Mouse (Mus musculus): Measurements from ENCODE around the gene Spryd7. TPM values are rescaled to one million over a fixed set of nuclear protein-coding genes. Genes with fewer than 3 reads are reported as not detected.

The Spryd7 gene
- total RNA-seq, 4 experiments from 2014 or later, result 48.0 to 64.3 (median 54.5) TPM

DNA sequence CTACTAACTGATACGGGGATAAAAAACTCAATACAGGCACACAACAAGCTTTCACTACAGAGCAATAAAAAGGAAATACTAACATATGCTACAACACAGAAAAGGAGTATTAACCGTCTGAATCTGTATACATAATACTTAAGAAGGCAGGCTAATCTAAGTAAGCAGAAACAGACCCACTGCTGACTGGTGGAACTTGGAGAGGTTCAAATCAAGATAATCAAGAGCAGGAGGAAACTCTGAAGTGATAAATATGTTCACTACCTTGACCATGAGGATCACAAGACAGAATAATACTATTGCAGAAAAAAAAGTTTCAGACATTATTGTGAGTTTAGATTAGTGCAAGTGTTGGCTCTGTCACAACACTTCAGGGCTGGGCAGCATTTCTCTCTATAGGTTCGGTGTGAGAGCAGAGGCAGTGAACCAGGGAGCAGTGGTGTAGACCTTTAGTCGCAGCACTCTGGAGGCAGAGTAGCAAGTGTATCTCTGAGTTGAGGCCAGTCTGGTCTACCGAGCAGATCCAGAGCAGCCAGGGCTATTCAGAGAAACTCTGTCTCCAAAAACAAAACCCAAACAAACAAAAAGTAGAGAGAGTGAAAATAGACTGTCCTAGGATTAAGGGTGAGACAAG lies 19.9 kb downstream of the Spryd7 start:
- no peak for DNase-seq (ENCODE audit: low spot score in 2 of 2)

DNA sequence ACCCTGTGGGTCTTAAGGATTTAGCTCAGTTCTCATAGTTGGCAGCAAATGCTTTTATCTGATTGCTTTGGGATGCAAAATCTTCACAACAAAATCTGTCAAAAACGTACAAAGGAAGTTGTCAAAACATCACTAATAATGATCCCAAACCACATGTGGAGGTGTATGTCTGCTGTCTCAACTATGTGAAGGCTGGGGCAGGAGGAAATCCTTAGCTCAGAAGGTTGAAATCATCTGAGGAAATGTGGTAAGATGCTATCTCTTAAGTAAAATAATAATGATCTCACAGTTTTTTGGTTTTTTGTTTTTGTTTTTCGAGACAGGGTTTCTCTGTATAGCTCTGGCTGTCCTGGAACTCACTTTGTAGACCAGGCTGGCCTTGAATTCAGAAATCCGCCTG lies 20.9 kb downstream of the Spryd7 start:
- no peak for DNase-seq (ENCODE audit: low spot score in 2 of 2)

DNA sequence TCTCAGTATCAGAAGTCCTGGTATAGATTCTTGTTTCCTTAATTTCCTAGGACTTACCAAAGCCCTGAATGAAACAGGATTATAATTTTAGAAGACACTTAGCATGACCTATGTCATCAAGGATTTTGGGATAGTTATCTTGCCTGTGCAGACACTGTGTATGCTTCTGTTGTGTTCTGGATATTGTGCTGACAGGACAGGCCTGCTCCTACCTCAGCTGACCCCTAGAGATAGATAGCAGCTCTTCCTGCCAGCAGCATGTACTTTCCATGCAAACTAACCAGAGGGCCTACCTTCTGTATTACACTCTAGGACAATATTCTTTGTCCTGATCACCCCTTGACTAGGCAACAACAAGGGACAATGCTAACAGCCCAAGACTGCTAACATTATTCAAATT lies 25.7 kb downstream of the Spryd7 start:
- DNase-seq (ENCODE audit: low spot score in 2 of 2), result no peak

DNA sequence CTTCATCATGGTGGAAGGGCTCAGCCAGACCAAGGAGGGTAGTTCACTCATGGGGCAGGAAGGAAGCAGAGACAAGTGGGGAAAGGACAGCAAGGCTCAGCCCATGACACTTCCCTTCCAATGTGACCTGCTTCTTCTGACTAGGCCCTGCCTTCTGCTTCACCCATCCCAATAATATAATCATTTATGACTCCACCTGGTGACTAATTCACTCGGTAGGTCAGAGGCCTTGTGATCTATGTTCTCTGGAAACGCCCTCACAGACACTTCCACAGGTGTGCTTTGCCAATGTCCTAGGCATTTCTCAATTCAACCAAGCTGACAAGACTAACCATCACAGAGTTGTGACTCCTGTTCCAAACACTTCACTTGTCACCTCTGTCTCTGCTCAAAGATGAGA lies 26.3 kb downstream of the Spryd7 start:
- no peak for DNase-seq (ENCODE audit: low spot score in 2 of 2)

DNA sequence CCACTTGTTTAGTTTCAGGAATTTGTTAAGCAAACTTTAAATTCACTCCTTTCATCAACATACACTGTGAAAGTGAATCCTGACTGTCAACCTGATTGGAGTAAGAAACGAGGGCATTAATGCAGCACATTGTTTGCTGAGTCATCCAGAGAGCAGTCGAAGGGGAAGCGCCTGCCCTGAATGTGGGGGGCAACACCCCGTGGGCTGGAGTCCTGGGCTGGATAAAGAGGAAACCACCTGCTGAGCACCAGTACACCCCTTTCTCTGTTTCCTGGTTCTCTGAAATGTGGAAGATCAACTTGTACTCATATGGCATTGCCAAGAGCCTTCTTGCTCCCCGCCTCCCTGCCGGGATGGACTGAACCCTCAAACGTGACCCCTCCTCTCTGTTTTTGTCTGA lies 27.2 kb downstream of the Spryd7 start:
- DNase-seq (ENCODE audit: low spot score in 2 of 2), result no peak

DNA sequence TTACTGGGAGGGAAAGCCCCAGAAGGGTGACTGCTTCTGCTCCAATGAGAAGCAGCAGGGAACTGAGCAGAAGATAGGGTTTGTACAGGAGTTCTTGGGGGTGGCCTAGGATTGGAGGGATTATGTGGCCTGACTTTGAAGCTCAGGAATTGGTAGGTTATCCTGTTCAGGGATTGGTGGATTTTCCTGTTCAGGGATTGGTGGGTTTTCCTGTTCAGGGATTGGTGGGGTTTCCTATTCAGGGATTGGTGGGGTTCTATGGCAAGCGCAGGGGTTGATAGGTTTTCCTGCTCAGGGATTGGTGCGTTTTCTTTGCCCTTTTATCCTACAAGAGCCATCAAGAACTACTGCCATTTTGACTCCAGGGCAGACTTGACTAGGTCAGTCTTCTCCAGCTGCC lies 30.7 kb downstream of the Spryd7 start:
- no peak for DNase-seq (ENCODE audit: low spot score in 2 of 2)

DNA sequence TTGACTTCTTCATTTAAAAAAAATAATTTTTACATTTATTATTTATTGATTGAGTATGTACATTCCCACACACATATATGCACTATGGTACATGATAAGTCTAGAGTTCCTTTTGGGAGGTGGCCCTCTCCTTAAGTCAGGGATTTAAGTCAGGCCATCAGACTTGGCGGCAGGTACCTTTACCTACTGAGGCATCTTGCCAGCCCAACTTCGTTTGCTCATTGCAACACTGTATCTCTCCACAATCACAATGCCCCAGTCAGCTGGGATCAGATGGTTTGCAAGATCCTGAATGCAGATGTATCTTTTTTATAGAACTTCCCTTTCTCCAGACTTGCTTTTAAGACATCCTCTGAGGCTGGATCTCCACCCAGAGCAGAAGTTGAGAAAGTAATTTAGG lies 32.9 kb downstream of the Spryd7 start:
- no peak for DNase-seq (ENCODE audit: low spot score in 2 of 2)

DNA sequence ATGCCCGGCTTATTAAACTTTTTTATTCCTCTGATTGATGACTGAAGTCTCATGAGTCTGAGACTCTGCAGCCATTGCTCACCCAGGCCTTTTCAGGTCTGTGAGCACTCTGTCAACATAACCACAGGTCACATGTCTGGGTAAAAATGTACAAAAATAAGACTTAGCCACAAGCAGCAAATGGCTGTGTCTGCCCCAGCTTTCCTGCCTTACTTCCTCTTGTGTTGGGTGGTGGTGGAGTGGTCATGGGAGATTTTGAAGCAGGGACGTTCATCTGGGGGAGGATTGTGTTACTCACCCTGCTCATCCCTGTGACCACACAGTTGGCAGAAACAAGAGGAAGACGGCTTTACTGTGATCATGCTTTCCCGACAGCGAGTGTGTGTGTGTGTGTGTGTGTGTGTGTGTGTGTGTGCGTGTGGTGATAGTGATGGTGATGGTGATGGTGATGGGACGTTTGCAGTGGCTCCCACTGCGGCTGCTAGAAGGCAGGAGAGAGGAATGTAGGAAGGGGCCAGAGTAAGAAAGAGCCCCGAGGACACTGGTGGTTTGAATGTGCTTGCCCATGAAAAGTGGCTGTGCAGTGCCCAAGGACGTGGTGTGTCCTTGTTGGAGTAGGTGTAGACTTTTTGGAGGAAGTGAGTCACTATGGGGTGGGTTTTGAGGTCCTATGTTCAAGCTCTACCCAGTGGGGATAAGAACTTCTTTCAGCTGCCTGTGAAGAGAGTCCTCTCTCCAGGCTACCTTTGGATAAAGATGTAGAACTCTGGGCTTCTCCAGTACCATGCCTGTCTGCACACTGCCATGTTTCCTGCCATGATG lies 37.8 kb downstream of the Spryd7 start:
- no peak for DNase-seq (ENCODE audit: low spot score in 2 of 2)

DNA sequence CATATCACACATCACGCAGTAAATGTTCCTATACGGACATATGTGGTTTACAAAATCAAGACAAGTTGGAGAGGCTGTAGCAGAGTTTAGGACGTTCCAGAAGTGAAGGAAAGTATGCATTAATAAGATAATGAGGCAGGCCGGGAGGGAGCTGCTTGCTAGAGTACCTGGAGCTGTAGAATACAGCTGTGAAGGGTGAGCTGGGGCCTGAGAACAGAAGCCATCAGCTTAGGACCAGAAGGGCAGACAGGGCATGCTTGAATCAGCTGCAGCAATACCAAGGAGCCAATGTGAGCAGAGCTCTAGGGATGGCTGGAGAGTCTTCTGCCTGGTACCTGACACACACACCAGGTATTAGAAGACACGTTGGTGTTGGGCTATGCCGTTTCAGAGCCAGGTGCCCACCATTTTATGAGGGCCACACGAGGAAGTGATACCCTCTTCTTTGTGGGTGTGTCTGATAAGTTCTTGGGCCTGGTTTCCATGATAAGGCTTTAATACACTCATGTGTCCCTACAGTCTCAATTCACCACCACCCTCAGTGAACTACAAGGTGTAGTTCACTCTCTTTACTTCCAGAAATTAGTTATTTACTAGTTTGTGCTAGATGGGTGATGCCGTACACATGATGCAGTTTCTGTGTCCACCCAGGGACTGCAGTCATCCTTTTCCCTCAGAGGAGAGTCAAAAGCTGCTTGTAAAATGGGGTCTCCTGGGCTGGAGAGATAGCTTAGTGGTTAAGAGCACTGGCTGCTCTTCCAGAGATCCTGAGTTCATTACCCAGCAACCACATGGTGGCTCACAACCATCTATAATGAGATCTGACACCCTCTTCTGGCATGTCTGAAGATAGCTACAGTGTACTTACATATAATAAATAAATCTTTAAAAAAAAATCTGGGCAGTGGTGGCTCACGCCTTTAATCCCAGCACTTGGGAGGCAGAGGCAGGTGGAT lies 39.9 kb downstream of the Spryd7 start:
- no peak for DNase-seq (ENCODE audit: low spot score in 2 of 2)

DNA sequence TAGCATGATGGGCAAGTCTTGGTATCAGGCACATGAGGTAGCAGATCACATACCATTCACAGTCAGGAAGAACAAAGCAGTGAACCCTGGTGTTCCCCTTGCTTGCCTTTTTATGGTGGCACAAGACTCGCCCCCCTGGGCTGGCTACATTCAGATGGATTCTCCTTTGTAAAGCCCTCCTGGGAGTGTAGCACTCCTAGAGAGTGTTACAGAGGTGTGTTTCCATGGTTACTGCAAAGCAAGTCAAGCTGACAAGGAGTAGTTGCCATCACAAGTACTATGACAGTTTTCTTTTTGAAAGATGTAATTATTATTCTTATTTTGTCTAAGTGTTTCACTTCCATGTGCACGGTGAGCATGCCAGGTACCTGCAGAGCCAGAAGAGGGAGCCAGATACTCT lies 45.2 kb downstream of the Spryd7 start:
- DNase-seq (ENCODE audit: low spot score in 2 of 2), result no peak

DNA sequence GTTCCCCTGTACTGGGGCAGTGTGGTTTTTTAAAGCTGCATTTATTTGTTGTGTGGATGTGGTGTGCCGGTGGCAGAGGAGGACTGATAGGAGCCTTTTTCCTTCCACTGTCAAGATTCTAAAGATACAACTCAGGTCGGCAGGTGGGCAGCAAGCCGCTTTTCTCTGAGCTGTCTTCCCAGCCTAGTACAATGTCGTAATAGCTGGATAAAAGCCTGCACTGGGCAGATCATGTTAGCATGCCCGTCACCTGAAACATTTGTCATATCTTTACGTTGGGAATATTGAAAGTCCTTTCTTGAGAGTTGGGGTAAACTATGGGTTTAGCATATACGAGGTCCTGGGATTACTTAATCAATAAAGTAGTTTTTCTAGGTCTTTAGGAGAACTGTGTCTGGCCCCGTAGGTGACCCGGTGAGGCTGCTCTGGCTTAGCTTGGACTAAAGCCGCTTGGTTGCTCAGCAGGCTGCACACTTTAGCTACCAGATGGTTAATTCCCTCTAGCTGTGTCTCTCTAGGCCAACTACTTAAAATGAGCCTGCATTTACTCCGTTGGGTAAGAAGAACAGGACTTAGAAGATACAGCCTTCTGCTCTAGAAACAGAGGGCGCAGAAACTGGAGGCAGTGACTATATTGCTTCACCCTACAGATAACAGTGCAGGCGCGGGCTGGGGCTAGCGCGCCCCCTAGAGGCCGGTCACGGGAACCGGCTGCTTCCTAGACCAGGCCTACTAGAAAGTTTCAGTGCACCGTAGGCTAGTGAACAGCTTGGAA lies 58.8 kb downstream of the Spryd7 start:
- DNase-seq (ENCODE audit: low spot score in 2 of 2), result peak; percentile 57 to 63

DNA sequence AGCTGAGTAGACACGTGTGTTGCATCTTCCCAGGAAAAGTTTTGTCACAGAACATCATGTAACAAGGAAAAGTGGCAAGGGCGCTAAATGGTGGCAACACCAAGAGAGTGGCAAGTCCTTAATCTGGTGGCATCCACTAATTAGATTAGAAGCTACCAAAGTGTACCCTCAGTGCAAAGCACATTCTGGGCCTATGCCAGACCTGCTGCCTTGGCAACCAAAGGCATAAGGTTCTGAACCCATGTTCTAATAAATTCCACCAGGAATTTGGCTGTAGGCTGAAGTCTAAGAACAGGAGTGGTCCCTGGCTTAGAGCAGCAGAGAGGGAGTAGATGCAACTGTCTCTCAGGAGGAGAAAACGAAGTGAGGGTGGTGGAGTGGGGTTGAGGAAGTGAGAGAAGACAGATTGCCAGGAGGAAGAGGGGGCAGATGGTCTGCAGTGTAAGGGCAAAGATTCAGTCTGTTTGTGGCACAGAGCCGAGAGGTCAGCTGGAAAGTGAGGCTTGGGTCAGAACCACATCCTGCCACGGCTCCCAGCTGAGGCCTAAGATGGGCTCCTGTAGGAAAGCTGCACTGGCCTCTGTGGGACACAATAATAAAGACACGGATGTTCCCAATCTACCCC lies 63.1 kb downstream of the Spryd7 start:
- no peak for DNase-seq (ENCODE audit: low spot score in 2 of 2)

Other genes with a start within 250 kb of the Spryd7 start
- gene Arl11, start 247.1 kb downstream of the Spryd7 start, total RNA-seq (2022), result under 1 TPM in 1 of 4 experiments, not detected in 3; 0.83 TPM
- 1 to 10 TPM in 3 of 4 experiments, under 1 TPM in 1; 0.99 to 1.5 (median 1.2) TPM for gene Ebpl, start 196.4 kb downstream of the Spryd7 start, total RNA-seq (2022)
- 100 to 1,000 TPM; 113 to 141 (median 124) TPM for gene Kpna3, start 117.0 kb downstream of the Spryd7 start, total RNA-seq (2022)
- gene Trim13, start 41.4 kb upstream of the Spryd7 start, total RNA-seq (2022), result 10 to 100 TPM in 2 of 4 experiments, 1 to 10 TPM in 2; 8.7 to 10.4 (median 9.7) TPM
- gene Kcnrg, start 50.6 kb upstream of the Spryd7 start, total RNA-seq (2022), result under 1 TPM in 2 of 4 experiments, not detected in 2; 0.12 to 0.34 TPM